Mouse (Mus musculus) lung, postnatal 0 days (tissue): ENCODE results near the gene Eno3.

Source experiments
- CTCF ChIP-seq: IDR thresholded peaks from 2 replicates; pipeline ENCODE4 v1.5.1; 2016; ENCODE audit warnings: antibody characterized with exemption, mild to moderate bottlenecking
- EP300 ChIP-seq: IDR thresholded peaks from 2 replicates; pipeline ENCODE4 v1.6.1; 2016; ENCODE audit warnings: antibody characterized with exemption, mild to moderate bottlenecking, control low read depth

DNA sequence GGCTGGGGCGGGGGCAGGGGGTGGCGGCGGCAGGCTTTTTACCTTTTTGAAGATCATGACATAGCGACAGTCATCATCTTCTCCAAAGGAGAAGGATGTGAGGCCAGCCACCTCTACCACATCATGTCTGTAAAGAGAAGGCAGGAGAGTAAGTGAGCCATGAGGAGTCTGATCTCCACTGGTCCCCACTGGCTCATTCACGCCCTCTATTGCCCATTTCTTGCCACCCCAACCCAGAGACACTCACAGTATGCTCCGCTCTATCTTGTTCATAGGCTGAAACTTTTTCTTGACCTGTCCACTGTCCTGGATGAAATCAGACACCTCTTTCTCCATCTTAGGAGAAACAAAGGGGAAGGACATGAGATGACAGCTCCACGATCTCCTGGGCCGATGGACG, 7.7 kb downstream of the Eno3 start:
- TF ChIP-seq CTCF (peak; percentile 24), EP300 (no peak)
